Comparison of ENCODE assay signal across 20 mouse cellular contexts in genomic region chr7:122886737-122887136, GRCm38 (mm10).
A peak's percentile ranks its signal among the peaks of the same experiment; 100 is the strongest.
DNase-seq lines count a peak whose midpoint lies in the region; ATAC-seq and TF ChIP-seq lines count a peak whose summit lies in the region.
"Had no signal": no experiment of that assay in that cellular context is flagged by ENCODE, and none has a peak within 500 bp of the region (broad histone marks: within the 10 kb centered on the region; RNA-seq: fewer than 3 reads in every experiment).

No protein-coding gene starts in this region.

- H3K9me3 ChIP-seq in CH12.LX (replicated peaks; ENCODE audit: low read length), result no peaks in the 10 kb centered on the region
- H3K9me3 ChIP-seq in MEL (replicated peaks; ENCODE audit: insufficient read depth, low read length), result no peaks in the 10 kb centered on the region
- H3K9me3 ChIP-seq: embryonic facial prominence, embryonic 15.5 days; forebrain, embryonic 10.5 days; limb, embryonic 15.5 days; neural tube, embryonic 13.5 days had no signal

- ATAC-seq in frontal cortex, adult (ENCODE audit: low TSS enrichment), result no peak

- H3K4me1 ChIP-seq in CH12.LX (ENCODE audit: control insufficient read depth in 1 of 2, insufficient read depth in 2 of 2) (no peaks in the 10 kb centered on the region), MEL (ENCODE audit: control insufficient read depth in 1 of 2, insufficient read depth in 2 of 2, low read length in 2 of 2) (no peaks in the 10 kb centered on the region)
- H3K4me1 ChIP-seq: embryonic facial prominence, embryonic 15.5 days; forebrain, embryonic 10.5 days; limb, embryonic 15.5 days; neural tube, embryonic 13.5 days had no signal

- H3K36me3 ChIP-seq in CH12.LX (replicated peaks in 1 of 2; ENCODE audit: control insufficient read depth in 1 of 2, insufficient read depth in 1 of 2, low read length in 1 of 2) (no peaks in the 10 kb centered on the region), MEL (ENCODE audit: control insufficient read depth in 1 of 2, insufficient read depth in 2 of 2, low read length in 2 of 2) (no peaks in the 10 kb centered on the region)
- H3K36me3 ChIP-seq: embryonic facial prominence, embryonic 15.5 days; forebrain, embryonic 10.5 days; limb, embryonic 15.5 days; neural tube, embryonic 13.5 days had no signal

- TF ChIP-seq RAD21 in CH12.LX (IDR thresholded peaks at IDR 0.05; ENCODE audit: low read depth, low read length) (peak; percentile 38), MEL (IDR thresholded peaks at IDR 0.05; ENCODE audit: low read depth, low read length) (no peak; the same call in 1 of the 2 replicates)

- dilution Hi-C loops in CH12.LX (cut with MboI; ENCODE audit: extremely low pct_ligation_motif_present, extremely low pct_unique_long_range_greater_than_20kb, low sequenced_read_pairs), result no loop called here

- peak; percentile 52 for TF ChIP-seq CTCF in layer of hippocampus, adult 2 months (conservative IDR thresholded peaks at IDR 0.05)
- peak in 1 of 2 experiments; percentile 67; a peak in 3 of 4 replicates for TF ChIP-seq CTCF in CH12.LX (conservative IDR thresholded peaks at IDR 0.05 in 1 of 2, IDR thresholded peaks at IDR 0.05 in 1 of 2; ENCODE audit: low read depth in 2 of 2, low read length in 2 of 2)
- TF ChIP-seq CTCF in MEL (IDR thresholded peaks at IDR 0.05 in 2 of 3, conservative IDR thresholded peaks at IDR 0.05 in 1 of 3; ENCODE audit: control insufficient read depth in 1 of 3, insufficient read depth in 1 of 3, low read depth in 2 of 3, low read length in 3 of 3, poor library complexity in 1 of 3, severe bottlenecking in 1 of 3), result peak; percentile 6 to 34 (median 14); a peak in 2 of 6 replicates

- H3K27ac ChIP-seq in layer of hippocampus, adult 2 months, result no peak overlapping the region
- H3K27ac ChIP-seq in CH12.LX (ENCODE audit: insufficient read depth, low read depth) (no peak overlapping the region), MEL (ENCODE audit: control insufficient read depth, low read depth, low read length) (no peak overlapping the region)
- H3K27ac ChIP-seq: embryonic facial prominence, embryonic 15.5 days; forebrain, embryonic 10.5 days; hindbrain, embryonic 14.5 days; limb, embryonic 15.5 days; neural tube, embryonic 13.5 days had no signal

- TF ChIP-seq POLR2A in CH12.LX (IDR thresholded peaks at IDR 0.05; ENCODE audit: low read depth, low read length) (no peak), MEL (IDR thresholded peaks at IDR 0.05; ENCODE audit: control insufficient read depth in 1 of 2, insufficient read depth in 1 of 2, low read depth in 1 of 2, low read length in 2 of 2, poor library complexity in 1 of 2) (no peak)

- no peak overlapping the region for H3K4me2 ChIP-seq in CH12.LX (ENCODE audit: insufficient read depth, low read depth, poor library complexity, severe bottlenecking)
- H3K4me2 ChIP-seq: embryonic facial prominence, embryonic 15.5 days; hindbrain, embryonic 14.5 days; limb, embryonic 15.5 days; neural tube, embryonic 13.5 days had no signal

- TF ChIP-seq EP300 in CH12.LX (IDR thresholded peaks at IDR 0.05; ENCODE audit: low read length) (no peak), MEL (IDR thresholded peaks at IDR 0.05; ENCODE audit: low read depth in 1 of 2, low read length in 2 of 2) (no peak)

- H3K27me3 ChIP-seq in CH12.LX (replicated peaks) (peaks cover 46% of the 10 kb centered on the region), MEL (ENCODE audit: control insufficient read depth in 1 of 2, insufficient read depth in 2 of 2, low read length in 2 of 2) (no peaks in the 10 kb centered on the region; a peak in 1 of 4 replicates)
- H3K27me3 ChIP-seq: embryonic facial prominence, embryonic 15.5 days; limb, embryonic 15.5 days; neural tube, embryonic 13.5 days had no signal

- no peak for DNase-seq in layer of hippocampus, adult 2 months (ENCODE audit: low spot score in 2 of 2)
- no peak for DNase-seq in layer of hippocampus, adult 18-20 months (ENCODE audit: low spot score in 2 of 2)
- DNase-seq in CH12.LX (ENCODE audit: extremely low read depth), result no peak
- DNase-seq in MEL (ENCODE audit: low read depth, low spot score), result no peak
- peak; percentile 16 for DNase-seq in naive thymus-derived CD4-positive, alpha-beta T cell, adult 2 months (ENCODE audit: low read depth)
- DNase-seq in right cerebral cortex, adult 18-20 months, result no peak
- DNase-seq: adrenal gland, postnatal 14 days; cerebellum, postnatal 10 days; embryo, embryonic 11 days; gastrocnemius, postnatal 10 days; kidney, adult 2 months; kidney, postnatal 25 days; lung, postnatal 14 days; right cerebral cortex, postnatal 25 days had no signal

- no peak overlapping the region for H3K9ac ChIP-seq in CH12.LX (ENCODE audit: insufficient read depth, low read depth)
- no peak overlapping the region for H3K9ac ChIP-seq in MEL (ENCODE audit: control insufficient read depth, low read depth, low read length, poor library complexity, severe bottlenecking)
- H3K9ac ChIP-seq: embryonic facial prominence, embryonic 15.5 days; hindbrain, embryonic 14.5 days; limb, embryonic 15.5 days; neural tube, embryonic 13.5 days had no signal

- no peaks in the 10 kb centered on the region for H3K79me2 ChIP-seq in CH12.LX (replicated peaks; ENCODE audit: control insufficient read depth, extremely low read depth, insufficient read depth, poor library complexity, severe bottlenecking)
- no peaks in the 10 kb centered on the region for H3K79me2 ChIP-seq in MEL (ENCODE audit: control insufficient read depth, insufficient read depth, low read length, poor library complexity)

- in situ Hi-C loops in CH12.LX (cut with MboI; ENCODE audit: low pct_ligation_motif_present, low pct_unique_long_range_greater_than_20kb, low sequenced_read_pairs), result no loop called here

- no peak overlapping the region for H3K4me3 ChIP-seq in layer of hippocampus, adult 2 months
- H3K4me3 ChIP-seq in CH12.LX (replicated peaks in 1 of 3; ENCODE audit: low read depth in 2 of 3, low read length in 2 of 3, poor library complexity in 1 of 3) (no peak overlapping the region), MEL (ENCODE audit: control insufficient read depth in 1 of 2, insufficient read depth in 1 of 2, low read depth in 2 of 2, low read length in 2 of 2) (no peak overlapping the region)
- H3K4me3 ChIP-seq: embryonic facial prominence, embryonic 15.5 days; forebrain, embryonic 10.5 days; limb, embryonic 15.5 days; neural tube, embryonic 13.5 days had no signal

TF ChIP-seq in CH12.LX, 34 proteins besides CTCF, POLR2A, EP300 and RAD21:
- TF ChIP-seq SMC3 (IDR thresholded peaks at IDR 0.05; ENCODE audit: low read depth, low read length) (peak; percentile 57), MEF2A (IDR thresholded peaks at IDR 0.05; ENCODE audit: borderline replicate concordance, low read depth, low read length) (no peak), USF1 (IDR thresholded peaks at IDR 0.05; ENCODE audit: low read depth, low read length) (no peak), MYC (IDR thresholded peaks at IDR 0.05; ENCODE audit: low read depth, low read length) (0 out of 2 replicates have a peak, but pooled peaks have one; percentile 21)

TF ChIP-seq in MEL, 35 proteins besides CTCF, POLR2A, EP300 and RAD21:
- TF ChIP-seq USF2 (IDR thresholded peaks at IDR 0.05; ENCODE audit: borderline replicate concordance in 1 of 2, insufficient read depth in 1 of 2, low read depth in 1 of 2, low read length in 2 of 2) (no peak), POLR2AphosphoS5 (IDR thresholded peaks at IDR 0.05; ENCODE audit: borderline replicate concordance, low read depth, low read length) (no peak), ETS1 (IDR thresholded peaks at IDR 0.05; ENCODE audit: low read depth, low read length) (no peak), TBP (IDR thresholded peaks at IDR 0.05; ENCODE audit: low read depth, low read length) (no peak), SMC3 (IDR thresholded peaks at IDR 0.05; ENCODE audit: low read depth, low read length) (0 out of 2 replicates have a peak, but pooled peaks have one; percentile 3), POLR2AphosphoS2 (IDR thresholded peaks at IDR 0.05; ENCODE audit: low read length) (no peak)
